Mouse (Mus musculus) right cerebral cortex, postnatal 14 days (tissue): ENCODE data around the gene Prkcg.
"Not testable (repeated sequence)": the region's sequence is repeated elsewhere in the genome, so short reads cannot be mapped to it uniquely, and the experiment has no call there.

Source experiments
- DNase-seq: peaks from one replicate; pipeline ENCODE4 v3.0.0; 2022

The Prkcg gene

GRCm38 (mm10) chr7:3288976-3289970 is at the start of gene Prkcg, which contains the start of gene Myadm:
Gene Prkcg (plus strand): TSS chr7:3289179.
Gene Myadm (plus strand): TSS chr7:3289080.
- DNase-seq, result peak; percentile 73

GRCm38 (mm10) chr7:3239193-3239592 is 49.8 kb upstream of the Prkcg start:
- DNase-seq, result no peak

GRCm38 (mm10) chr7:3260701-3261100 is 28.3 kb upstream of the Prkcg start:
- no peak for DNase-seq

- no peak for DNase-seq
These were observed 27.5 kb upstream of the Prkcg start for GRCm38 (mm10) chr7:3261446-3261845.

GRCm38 (mm10) chr7:3262789-3263188 is 26.2 kb upstream of the Prkcg start:
- peak; percentile 31 for DNase-seq

DNA sequence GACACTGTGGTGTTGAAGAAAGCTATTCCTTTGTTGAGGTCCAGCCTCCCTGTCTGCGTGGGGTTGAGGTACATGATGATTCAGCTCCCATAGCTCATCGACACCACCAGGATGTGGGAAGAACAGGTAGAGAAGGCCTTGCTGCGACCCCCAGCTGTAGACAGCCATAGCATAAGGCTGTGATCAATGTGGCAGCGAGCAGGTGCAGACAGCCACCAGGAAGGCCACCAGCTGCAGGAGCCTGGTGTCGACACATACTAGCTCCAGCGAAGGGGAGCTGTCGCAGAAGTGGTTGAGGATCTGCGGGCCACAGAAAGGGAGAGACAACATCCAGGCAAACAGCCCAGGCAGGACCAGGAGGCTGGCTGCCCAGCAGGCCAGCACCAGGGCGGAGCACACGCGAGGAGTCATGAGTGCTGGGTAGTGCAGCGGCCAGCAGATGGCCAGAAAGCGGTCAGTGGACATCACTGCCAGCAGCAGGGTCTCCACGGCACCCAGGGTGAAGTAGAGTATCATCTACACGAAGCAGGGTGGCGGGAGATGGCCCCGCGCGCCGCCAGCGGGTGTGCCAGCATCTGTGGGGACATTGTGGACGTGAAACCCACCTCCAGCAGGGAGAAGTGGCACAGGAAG is 24.5 kb upstream of the Prkcg start:
- DNase-seq, result no peak

- DNase-seq, result no peak
These were observed 23.7 kb upstream of the Prkcg start for GRCm38 (mm10) chr7:3265311-3265710.

DNA sequence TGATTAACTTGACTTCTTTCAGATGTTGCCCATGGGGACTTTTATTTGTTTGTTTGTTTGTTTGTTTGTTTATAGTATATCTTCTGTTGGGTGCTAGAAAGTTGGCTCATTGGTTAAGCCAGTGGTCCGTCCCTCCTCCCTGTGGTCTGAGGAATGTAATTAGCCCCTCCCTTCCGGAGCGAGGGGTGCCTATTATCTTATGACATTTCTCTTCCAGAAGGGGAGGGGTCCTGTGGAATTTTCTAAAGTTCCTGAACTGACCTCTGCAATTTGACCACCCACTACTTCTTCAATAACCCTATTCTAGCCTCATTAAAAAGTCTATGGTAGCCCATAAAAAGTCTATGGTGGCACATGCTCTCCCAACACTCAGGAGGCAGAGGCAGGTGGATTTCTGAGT is 21.7 kb upstream of the Prkcg start:
- DNase-seq, result no peak

- no peak for DNase-seq
These were observed 21.1 kb upstream of the Prkcg start for GRCm38 (mm10) chr7:3267888-3268287.

- DNase-seq, result no peak
These were observed 20.7 kb upstream of the Prkcg start for GRCm38 (mm10) chr7:3268291-3268690.

DNA sequence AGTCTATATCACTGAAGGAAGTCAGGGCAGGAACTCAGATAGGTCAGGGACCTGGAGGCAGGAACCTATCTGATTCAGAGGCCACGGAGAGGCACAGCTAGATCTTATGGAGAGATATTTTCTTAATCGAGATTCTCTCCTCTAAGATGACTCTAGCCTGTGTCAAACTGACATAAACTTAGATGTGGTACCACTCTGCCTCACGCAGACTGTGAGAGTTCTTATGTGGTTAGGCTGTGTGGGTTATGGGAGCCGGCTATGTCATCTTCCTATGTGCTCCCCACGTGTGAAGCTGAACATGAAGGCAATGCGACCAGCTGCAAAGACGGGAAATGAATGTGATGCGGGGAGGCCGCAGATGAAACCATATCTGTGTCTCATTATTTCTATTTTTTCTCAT is 16.8 kb upstream of the Prkcg start:
- no peak for DNase-seq

DNA sequence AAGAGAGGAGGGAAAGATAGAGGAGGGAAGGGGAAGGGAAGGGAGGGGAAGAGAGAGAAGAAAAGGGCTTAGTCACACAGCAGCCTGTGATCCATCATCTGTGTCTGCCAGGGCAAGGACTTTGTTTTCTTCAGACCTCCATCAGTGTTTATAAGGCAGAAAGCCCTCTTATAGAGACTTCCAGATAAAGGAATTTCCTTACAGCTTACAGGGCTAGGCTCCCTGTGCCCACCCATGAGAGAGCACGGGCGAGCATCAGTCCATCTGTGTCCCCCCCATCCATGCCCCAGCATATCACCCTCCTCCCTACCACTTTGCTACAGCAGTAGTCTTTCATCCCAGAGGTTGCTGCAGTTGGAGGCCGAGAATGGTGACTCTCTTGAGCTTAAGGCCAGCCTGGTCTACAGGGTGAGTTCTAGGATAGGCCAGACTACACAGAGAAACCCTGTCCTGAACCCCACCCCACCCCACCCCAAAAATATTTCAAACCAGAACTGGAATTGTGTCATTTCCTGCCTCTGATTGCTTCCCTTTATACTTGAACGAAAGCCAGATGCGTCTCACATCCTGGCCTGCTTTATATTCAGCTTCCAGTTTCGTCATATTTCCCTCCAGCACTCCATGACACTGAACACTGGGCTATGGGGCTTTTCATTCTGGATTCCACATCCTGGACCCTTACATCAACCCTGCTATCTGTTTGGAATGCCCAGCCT is 13.4 kb upstream of the Prkcg start:
- no peak for DNase-seq

DNA sequence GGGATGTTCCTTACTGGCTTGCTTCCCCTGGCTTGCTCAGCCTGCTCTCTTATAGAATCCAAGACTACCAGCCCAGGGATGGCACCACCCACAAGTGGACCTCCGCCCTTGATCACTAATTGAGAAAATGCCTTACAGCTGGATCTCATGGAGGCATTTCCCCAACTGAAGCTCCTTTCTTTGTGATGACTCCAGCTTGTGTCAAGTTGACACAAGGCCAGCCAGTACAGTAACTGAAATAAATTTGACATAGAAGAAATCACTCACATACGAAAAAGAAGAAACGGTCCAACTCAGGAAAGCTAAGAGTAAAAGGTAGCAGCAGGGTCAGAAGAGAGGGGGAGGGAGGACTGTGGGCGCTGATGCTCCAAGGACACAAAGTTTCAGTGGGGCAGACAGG is 12.2 kb upstream of the Prkcg start:
- DNase-seq, result not testable (repeated sequence)

DNA sequence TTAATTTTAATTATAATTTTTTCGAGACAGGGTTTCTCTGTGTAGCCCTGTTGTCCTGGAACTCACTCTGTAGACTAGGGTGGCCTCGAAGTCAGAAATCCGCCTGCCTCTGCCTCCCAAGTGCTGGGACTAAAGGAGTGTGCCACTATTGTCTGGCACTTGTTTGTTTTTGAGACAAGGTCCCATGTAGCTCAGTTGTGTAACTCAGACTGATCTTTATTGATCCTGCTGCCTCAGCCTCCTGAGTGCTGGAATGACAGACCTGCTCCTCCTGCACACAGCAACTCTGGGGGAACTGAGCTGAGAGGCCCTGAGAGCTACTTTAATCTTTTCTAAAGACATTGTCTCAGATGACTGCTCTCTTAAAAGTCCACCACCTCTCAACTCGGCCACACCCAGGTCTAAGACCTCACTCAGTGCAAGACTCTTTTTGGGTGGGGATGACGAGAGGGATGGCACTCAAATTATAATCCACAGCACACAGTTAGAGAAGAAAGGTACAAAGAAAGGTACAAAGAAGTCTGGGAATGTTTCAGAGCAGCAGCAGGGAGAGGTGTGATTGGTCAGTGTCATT is 8.8 kb upstream of the Prkcg start:
- no peak for DNase-seq

- DNase-seq, result no peak
These were observed 8.3 kb upstream of the Prkcg start for GRCm38 (mm10) chr7:3280654-3281153.

- DNase-seq, result no peak
These were observed 7.2 kb upstream of the Prkcg start for GRCm38 (mm10) chr7:3281741-3282140.

- no peak for DNase-seq
These were observed 5.7 kb upstream of the Prkcg start for GRCm38 (mm10) chr7:3283081-3283875.

DNA sequence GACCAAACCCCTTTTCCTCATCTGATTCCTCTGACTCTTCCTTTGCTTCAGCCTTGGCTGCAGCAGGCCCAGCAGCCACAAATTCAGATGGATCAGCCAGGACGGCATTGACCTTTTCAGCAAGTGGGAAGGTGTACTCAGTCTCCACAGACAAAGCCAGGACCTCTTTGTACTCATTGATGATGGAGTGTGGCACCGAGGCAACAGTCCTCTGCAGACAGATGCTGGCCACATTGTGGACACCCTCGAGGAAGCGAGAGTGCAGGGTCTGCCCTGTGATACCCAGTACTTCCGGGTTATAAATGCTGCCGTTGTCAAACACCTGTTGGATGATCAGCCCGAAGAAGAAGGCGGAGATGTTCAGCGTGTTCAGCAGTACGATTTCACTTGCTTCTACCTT is 4.4 kb upstream of the Prkcg start:
- DNase-seq, result no peak

GRCm38 (mm10) chr7:3286036-3286435 is 2.9 kb upstream of the Prkcg start:
- DNase-seq, result no peak

GRCm38 (mm10) chr7:3287186-3287585 is 1.8 kb upstream of the Prkcg start:
- no peak for DNase-seq

- peak; percentile 85 for DNase-seq
These were observed 1.5 kb downstream of the Prkcg start for GRCm38 (mm10) chr7:3290257-3291033.
